Mouse (Mus musculus) megakaryocyte, embryonic 14.5 days (primary cell): Measurements from ENCODE around the gene Mrpl42.

ENCODE experiments used
- FLI1 ChIP-seq: IDR thresholded peaks from 2 replicates; pipeline ENCODE4 v1.6.1; 2012; ENCODE audit warnings: low read length, inconsistent platforms, mixed read lengths
- GATA1 ChIP-seq: IDR thresholded peaks from 3 replicates; pipeline ENCODE4 v1.6.1; 2012; ENCODE audit warnings: mixed read lengths, low read length, inconsistent platforms, borderline replicate concordance

GRCm38 (mm10) chr10:95508793-95509192, 7.1 kb upstream of the Mrpl42 start:
- no peak for TF ChIP-seq GATA1
- no peak for TF ChIP-seq FLI1
